Mouse (Mus musculus) left cerebral cortex, postnatal 36 days (tissue): ENCODE measurements at regions not wholly inside any gene's neighbourhood (a gene's known extent, or its start where the extent isn't known, plus 50 kb on each side); places are given as distances from the start of the nearest gene placed in this dataset.

Source experiments
- DNase-seq, 2 experiments: peaks; one replicate each; pipeline ENCODE4 v3.0.0; 2021 to 2022; ENCODE audit warnings: low spot score in 2 of 2, mixed read lengths in 1 of 2
- intact Hi-C: fragments of 180-260 bp; cut with DNase I; formaldehyde crosslinking; loops from one replicate; pipeline ENCODE4 v1.15.1; 2025

- intact Hi-C loops: no loop called here
- no peak for DNase-seq
These were observed 60.4 kb upstream of the Adgrf1 start for GRCm38 (mm10) chr17:43209727-43210126.

GRCm38 (mm10) chr17:43214038-43214437, 56.1 kb upstream of the Adgrf1 start:
- intact Hi-C loops: no loop called here
- DNase-seq: no peak

GRCm38 (mm10) chr17:43219636-43220035, 50.5 kb upstream of the Adgrf1 start:
- intact Hi-C loops: no loop called here
- no peak for DNase-seq
